Mouse (Mus musculus): ENCODE measurements around the gene Mup19. TPM values are rescaled to one million over a fixed set of nuclear protein-coding genes. Genes with fewer than 3 reads are reported as not detected.
"Not testable (repeated sequence)": the region's sequence is repeated elsewhere in the genome, so short reads cannot be mapped to it uniquely, and the experiment has no call there.

The Mup19 gene
- total RNA-seq (2021): not detected

DNA sequence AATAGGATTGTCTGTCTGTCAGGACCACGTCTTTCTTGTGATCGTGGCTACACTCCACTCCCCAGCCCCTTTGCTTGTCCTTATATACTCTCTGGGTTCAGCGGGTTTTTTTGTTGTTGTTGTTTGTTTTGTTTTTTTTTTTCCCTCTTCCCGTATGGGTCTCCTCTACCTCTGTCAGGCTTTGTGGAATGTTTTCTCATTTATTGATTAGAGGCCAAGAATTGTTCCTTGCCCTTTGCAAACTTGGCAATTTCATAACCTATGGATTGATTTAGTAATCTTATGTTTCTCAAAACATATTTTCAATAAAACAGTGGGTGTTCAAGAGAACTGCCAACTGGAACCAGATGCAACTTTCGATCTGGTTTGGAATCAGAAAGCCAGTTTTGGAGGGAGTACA lies at the start of gene Mup19:
Mup19 (minus strand) TSS at position 101 of the 400 bp plus-strand sequence.
- DNase-seq (ENCODE audit: extremely low spot score in 1 of 2, low spot score in 2 of 2); intact Hi-C loops (cut with DNase I): not testable (repeated sequence)

DNA sequence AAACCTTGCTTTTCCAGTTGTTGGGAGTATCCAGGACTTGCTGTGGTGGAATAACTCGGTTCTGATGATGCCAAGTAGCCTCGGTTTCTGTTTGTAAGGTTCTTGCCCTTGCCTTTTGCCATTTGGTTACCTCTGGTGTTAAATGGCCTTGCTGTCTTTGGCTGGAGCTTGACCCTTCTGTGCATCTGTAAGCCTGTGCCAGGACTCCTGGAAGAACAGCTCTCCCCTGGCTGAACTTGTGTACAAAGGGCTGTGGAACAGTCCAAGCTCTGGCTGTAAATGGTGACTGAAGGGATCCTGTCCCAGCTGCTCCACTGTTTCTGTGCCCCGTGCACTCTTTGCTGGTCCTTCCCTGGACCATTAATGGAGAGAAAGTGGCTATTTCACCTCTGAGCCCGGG lies 47.1 kb upstream of the Mup19 start:
- no peak for DNase-seq (ENCODE audit: extremely low spot score in 1 of 2, low spot score in 2 of 2)

DNA sequence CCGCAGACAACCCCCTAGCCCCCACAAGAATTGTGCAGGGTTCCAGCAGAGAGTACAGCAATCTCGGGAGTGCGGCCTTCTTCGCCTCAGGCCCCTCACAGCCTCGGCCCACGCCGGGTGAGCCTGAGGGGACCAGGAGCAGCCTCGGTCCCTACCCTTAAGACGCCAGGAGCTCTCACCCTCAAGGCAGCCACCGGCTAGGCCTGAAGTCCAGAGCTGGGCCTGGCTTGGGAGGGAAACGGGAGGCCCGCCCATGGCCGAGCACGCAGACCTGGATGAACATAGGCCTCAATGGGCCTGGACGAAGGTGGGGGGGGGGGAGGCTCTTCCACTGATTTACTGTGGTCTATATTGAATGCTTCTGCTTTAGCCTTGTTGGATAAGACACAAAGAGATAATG lies 41.1 kb upstream of the Mup19 start:
- intact Hi-C loops (cut with DNase I): no loop called here
- DNase-seq (ENCODE audit: extremely low spot score in 1 of 2, low spot score in 2 of 2): no peak

More for the DNA sequence above, 47.1 kb upstream of the Mup19 start:
- intact Hi-C loops (cut with DNase I): no loop called here

DNA sequence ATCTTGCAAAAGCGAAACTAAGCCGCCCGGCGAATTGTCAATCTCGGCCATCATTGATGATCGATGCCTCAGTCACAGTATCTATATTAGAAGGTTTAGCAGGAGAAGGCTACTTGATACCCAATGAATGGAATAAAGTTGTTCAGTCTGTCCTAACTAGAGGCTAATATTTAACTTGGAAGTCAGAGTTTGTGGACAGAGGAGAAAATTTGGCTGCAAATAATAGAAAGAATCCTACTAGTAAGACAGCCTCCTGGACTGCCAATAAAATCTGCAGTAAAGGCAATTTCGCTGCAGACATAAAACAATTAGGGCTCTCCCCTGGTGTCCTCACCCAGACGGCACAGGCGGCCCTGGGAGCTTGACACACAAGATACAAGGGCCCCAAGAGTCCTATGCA lies 40.5 kb upstream of the Mup19 start:
- intact Hi-C loops (cut with DNase I); DNase-seq (ENCODE audit: extremely low spot score in 1 of 2, low spot score in 2 of 2): not testable (repeated sequence)

- intact Hi-C loops (cut with DNase I): no loop called here
- no peak for DNase-seq (ENCODE audit: extremely low spot score in 1 of 2, low spot score in 2 of 2)
Observed at GRCm38 (mm10) chr4:61815602-61816001, 33.5 kb upstream of the Mup19 start.

- no peak for DNase-seq (ENCODE audit: extremely low spot score in 1 of 2, low spot score in 2 of 2)
- intact Hi-C loops (cut with DNase I): no loop called here
Observed at GRCm38 (mm10) chr4:61813435-61813834, 31.4 kb upstream of the Mup19 start.

DNA sequence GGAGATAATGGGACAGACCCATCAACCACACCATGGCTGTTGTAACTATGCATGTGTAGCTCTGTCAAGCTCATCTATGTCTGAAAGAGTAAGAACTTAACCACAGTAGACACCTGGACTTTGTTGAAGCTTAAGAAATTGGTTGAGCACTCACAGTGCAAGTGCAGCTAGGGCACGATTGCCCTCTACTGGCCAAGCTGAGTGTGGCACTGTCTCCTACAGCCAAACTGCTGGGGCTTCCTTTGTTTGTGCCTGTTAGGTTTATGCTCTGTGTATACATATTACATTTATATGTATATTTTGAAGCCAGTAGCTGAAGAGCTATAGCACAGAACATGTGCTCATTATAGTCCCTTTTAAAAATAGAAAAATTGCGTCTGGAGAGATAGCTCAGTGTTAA lies 29.1 kb upstream of the Mup19 start:
- DNase-seq (ENCODE audit: extremely low spot score in 1 of 2, low spot score in 2 of 2); intact Hi-C loops (cut with DNase I): not testable (repeated sequence)

DNA sequence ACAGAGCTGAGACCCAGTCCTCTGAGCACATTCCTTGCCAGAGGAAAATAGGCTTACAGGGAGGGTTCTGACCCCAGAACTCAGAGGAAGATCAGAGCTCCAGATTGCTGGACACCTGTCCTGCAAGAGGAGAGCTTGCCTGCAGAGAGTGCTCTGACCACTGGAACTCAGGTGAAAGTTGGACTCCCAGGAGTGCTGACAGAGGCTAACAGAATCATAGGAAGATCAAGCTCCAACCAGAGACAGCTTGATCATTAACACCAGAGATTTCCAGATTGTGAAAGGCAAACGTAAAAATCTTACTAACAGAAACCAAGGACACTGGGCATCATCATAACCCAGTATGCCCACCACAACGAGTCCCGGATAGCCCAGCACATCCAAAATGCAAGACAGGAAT lies 26.9 kb upstream of the Mup19 start:
- DNase-seq (ENCODE audit: extremely low spot score in 1 of 2, low spot score in 2 of 2); intact Hi-C loops (cut with DNase I): not testable (repeated sequence)

GRCm38 (mm10) chr4:61789699-61790098 lies 7.6 kb upstream of the Mup19 start:
- DNase-seq (ENCODE audit: extremely low spot score in 1 of 2, low spot score in 2 of 2); intact Hi-C loops (cut with DNase I): not testable (repeated sequence)

DNA sequence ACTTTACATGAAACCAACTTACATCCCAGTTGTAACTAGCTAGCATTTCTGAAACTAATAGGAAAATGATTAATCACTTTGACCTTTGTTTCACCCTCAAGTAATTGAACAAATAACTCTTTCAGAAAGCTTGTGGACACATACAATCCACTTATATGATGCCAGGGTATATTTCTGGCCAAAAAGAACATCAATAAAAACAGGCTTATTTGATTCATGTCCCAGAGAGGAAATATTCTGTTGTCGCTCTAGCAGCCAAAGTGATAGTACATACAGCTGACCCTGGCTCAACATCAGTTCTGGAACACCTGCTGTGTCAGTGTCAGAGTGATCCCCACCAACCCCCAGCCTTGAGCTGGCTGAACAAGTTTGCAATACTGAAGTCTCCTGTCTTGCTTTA lies 2.2 kb upstream of the Mup19 start:
- intact Hi-C loops (cut with DNase I); DNase-seq (ENCODE audit: extremely low spot score in 1 of 2, low spot score in 2 of 2): not testable (repeated sequence)

Other genes with a start within 250 kb of the Mup19 start
- gene Mup17, start 186.4 kb downstream of the Mup19 start, total RNA-seq (2021): not detected
- gene Mup18, start 108.1 kb downstream of the Mup19 start, total RNA-seq (2021): not detected
- gene Mup5, start 53.0 kb upstream of the Mup19 start, total RNA-seq (2021): under 1 TPM in 1 of 2 experiments, not detected in 1; 0.51 TPM